Mouse (Mus musculus) neural tube, embryonic 14.5 days (tissue): ENCODE measurements around the gene Otog. TPM values are rescaled to one million over a fixed set of nuclear protein-coding genes. Genes with fewer than 3 reads are reported as not detected.

Experiments
- ATAC-seq: fragments of 200-750 bp; cut with Nextera tagmentation; 2 replicates; pipeline ENCODE4 v1.8.0; 2017; ENCODE audit warnings: low read depth, mild to moderate bottlenecking, moderate TSS enrichment, moderate library complexity
- H3K27ac ChIP-seq: fragments of 300-500 bp; sonication (generic); 2 replicates; pipeline ENCODE4 v1.5.1; 2014; ENCODE audit warnings: low read depth, mild to moderate bottlenecking, control low read depth, low read length, moderate library complexity, mixed read lengths
- H3K27me3 ChIP-seq: fragments of 300-500 bp; sonication (generic); 2 replicates; pipeline ENCODE4 v1.6.1; 2014; ENCODE audit warnings: low read length; ENCODE audit not compliant: control insufficient read depth, insufficient read depth
- H3K36me3 ChIP-seq: fragments of 300-500 bp; sonication (generic); 2 replicates; pipeline ENCODE4 v1.6.1; 2014; ENCODE audit warnings: low read length, mixed read lengths; ENCODE audit not compliant: control insufficient read depth, insufficient read depth
- H3K4me1 ChIP-seq: fragments of 300-500 bp; sonication (generic); 2 replicates; pipeline ENCODE4 v1.6.1; 2014; ENCODE audit warnings: low read length; ENCODE audit not compliant: control insufficient read depth, insufficient read depth
- H3K4me2 ChIP-seq: fragments of 300-500 bp; sonication (generic); 2 replicates; pipeline ENCODE4 v1.6.1; 2014; ENCODE audit warnings: mild to moderate bottlenecking, low read depth, low read length, control low read depth
- H3K4me3 ChIP-seq: fragments of 300-500 bp; sonication (generic); 2 replicates; pipeline ENCODE4 v1.5.1; 2014; ENCODE audit warnings: low read depth, low read length, control low read depth, mixed read lengths
- H3K9ac ChIP-seq: fragments of 300-500 bp; sonication (generic); replicated peaks from 2 replicates; pipeline ENCODE4 v1.6.1; 2014; ENCODE audit warnings: low read depth, mild to moderate bottlenecking, control low read depth, low read length, mixed read lengths
- H3K9me3 ChIP-seq: fragments of 300-500 bp; sonication (generic); 2 replicates; pipeline ENCODE4 v1.6.1; 2016; ENCODE audit warnings: low read length; ENCODE audit not compliant: control insufficient read depth
- WGBS: fragments of 180-500 bp; shearing (Covaris S2); extraction: QIAGEN DNeasy Blood & Tissue Kit; methylation state at CpG from one replicate; pipeline ENCODE4 v1.1.7; 2014; 5-methylcytosine and 5-hydroxymethylcytosine counted together
- polyA plus RNA-seq: library from polyadenylated mRNA; unstranded; fragments of >200 nt; fragmentation: Nextera tagmentation; extraction: Ambion mirVana; gene quantifications from 2 replicates; pipeline ENCODE4 v1.2.1, GENCODE M21; 2014

Otog gene
- polyA plus RNA-seq: not detected in 2 replicates

DNA sequence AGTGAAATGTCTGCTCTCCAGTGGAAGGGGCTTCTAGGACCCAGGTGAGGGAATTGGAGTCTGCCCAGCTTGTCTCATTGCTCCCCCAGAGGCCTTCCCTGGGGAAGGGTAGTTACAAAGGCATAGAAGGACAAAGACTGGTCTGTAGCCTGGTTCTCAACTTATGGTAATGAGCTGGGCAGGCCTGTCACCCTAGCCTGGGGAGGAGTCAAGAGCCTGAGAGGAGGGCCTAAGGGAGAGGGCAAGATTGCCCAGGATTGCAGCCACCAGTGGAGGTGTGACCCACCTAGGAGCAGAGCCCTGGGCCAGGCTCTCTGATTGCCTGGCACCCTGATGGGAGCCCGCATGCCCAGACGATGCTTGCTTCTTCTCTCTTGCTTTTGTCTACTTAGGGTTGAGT, at the start of gene Otog:
Gene Otog, plus strand, starts transcription at position 292 of the 400 bp plus-strand sequence.
- Histone ChIP-seq H3K9ac (no peak within 1 kb of the TSS), H3K27ac (no peak within 1 kb of the TSS), H3K4me1 (no peaks in the 10 kb centered on the region), H3K4me3 (no peak within 1 kb of the TSS), H3K27me3 (no peaks in the 10 kb centered on the region), H3K36me3 (no peaks in the 10 kb centered on the region), H3K4me2 (no peak within 1 kb of the TSS), H3K9me3 (no peaks in the 10 kb centered on the region)
- no peak for ATAC-seq
- 20% methylated on average over 2 of the region's 2 CpGs for WGBS

DNA sequence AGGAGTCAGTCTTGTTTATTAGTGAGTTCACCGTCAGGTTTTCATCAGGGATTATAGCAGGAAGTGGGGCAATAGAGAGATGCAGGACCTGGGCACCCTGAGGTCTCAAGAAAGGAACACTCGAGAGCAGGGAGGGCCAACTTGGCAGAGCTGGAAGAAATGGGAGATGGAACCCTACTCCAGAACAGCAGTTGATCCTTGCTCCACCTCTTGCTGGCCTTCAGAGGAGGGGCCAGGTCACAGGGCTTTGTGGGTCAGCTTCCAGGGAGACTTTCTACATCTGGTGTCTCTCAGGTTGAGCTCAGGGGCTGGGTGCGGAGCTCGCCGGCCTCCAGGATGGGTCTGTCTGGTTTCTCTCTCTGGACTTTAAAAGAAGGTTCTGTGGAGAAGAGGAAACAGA, 45.4 kb upstream of the Otog start:
- 82% methylated on average over 5 of the region's 5 CpGs for WGBS
- Histone ChIP-seq H3K9ac (no peak overlapping the region), H3K4me1 (no peaks in the 10 kb centered on the region), H3K27ac (no peak overlapping the region), H3K9me3 (no peaks in the 10 kb centered on the region), H3K4me3 (no peak overlapping the region), H3K27me3 (no peaks in the 10 kb centered on the region), H3K4me2 (no peak overlapping the region), H3K36me3 (no peaks in the 10 kb centered on the region)
- no peak for ATAC-seq

DNA sequence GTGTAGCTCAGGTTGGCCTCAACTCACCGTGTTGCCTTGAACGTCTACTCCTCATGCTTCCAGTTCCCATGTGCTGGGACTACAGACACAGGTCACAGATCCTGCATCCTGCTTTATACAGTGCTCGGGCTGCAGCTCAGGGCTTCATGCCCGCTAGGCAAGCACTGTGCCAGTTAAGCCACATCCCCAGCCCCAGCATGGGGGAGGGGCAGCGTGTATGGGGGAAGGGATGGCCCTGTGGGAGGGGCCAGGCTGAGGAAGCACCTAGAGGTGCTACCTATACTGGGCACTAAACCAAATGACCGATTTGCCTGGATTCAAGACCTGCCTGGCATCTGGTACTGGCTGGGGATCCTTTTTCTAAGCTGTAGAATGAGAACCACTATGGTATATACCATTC, 40.8 kb upstream of the Otog start:
- Histone ChIP-seq H3K9me3 (no peaks in the 10 kb centered on the region), H3K27ac (no peak overlapping the region), H3K9ac (no peak overlapping the region), H3K4me2 (no peak overlapping the region), H3K4me1 (no peaks in the 10 kb centered on the region), H3K4me3 (no peak overlapping the region), H3K36me3 (no peaks in the 10 kb centered on the region), H3K27me3 (no peaks in the 10 kb centered on the region)
- no peak for ATAC-seq
- WGBS: 66% methylated on average over 6 of the region's 6 CpGs

DNA sequence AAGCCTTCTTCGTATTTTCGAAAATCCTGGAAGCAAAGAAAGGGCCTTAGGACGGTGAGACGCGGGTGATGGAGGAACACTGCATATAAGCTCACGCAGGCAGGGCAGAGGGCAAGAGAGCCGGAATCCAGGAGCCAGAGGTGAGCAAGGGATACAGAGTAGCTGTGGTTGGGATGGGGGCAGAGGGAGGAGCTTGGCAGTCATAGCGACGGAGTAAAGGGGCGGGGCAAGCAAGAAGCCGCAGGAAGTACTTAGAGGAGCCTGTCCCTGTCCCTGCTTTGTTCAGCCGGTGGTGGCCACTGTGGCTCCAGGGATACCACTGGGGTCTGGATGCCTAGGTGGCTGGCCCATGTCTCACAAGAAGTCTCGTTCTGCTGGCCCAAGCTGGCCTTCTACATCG, 39.1 kb upstream of the Otog start:
- Histone ChIP-seq H3K4me3 (no peak overlapping the region), H3K9ac (no peak overlapping the region), H3K9me3 (no peaks in the 10 kb centered on the region), H3K4me2 (no peak overlapping the region; the same call in 1 of the 2 replicates), H3K36me3 (no peaks in the 10 kb centered on the region), H3K27ac (no peak overlapping the region), H3K27me3 (no peaks in the 10 kb centered on the region), H3K4me1 (no peaks in the 10 kb centered on the region)
- 20% methylated on average over 14 of the region's 14 CpGs for WGBS
- ATAC-seq: peak; percentile 53; the same call in 1 of the 2 replicates

DNA sequence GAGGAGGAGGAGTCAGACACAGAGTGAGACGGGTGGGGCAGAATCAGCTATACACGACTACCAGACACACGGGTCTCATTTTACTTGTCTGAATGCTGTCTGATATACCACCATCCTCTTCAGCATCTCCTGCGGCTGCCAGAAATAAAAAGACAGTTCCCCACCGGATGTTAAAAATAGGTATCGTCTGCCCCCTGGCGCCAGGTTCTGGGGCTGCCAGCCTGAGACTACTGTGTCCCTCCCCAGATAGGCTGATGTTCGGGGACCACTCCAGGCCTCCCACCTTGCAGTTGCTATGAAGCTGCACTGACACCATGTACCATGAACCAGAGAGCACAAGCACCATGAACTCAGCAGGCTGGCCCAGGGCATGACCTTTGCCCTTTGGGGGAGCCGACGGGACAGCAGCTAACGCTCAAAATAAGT, 36.7 kb upstream of the Otog start:
- H3K4me3 ChIP-seq: no peak overlapping the region
- no peak overlapping the region for H3K9ac ChIP-seq
- WGBS: 52% methylated on average over 11 of the region's 11 CpGs
- H3K4me1 ChIP-seq: no peaks in the 10 kb centered on the region
- no peaks in the 10 kb centered on the region for H3K36me3 ChIP-seq
- no peak overlapping the region for H3K27ac ChIP-seq
- ATAC-seq: peak; percentile 45; the same call in 1 of the 2 replicates
- no peaks in the 10 kb centered on the region for H3K9me3 ChIP-seq
- no peaks in the 10 kb centered on the region for H3K27me3 ChIP-seq
- no peak overlapping the region for H3K4me2 ChIP-seq

DNA sequence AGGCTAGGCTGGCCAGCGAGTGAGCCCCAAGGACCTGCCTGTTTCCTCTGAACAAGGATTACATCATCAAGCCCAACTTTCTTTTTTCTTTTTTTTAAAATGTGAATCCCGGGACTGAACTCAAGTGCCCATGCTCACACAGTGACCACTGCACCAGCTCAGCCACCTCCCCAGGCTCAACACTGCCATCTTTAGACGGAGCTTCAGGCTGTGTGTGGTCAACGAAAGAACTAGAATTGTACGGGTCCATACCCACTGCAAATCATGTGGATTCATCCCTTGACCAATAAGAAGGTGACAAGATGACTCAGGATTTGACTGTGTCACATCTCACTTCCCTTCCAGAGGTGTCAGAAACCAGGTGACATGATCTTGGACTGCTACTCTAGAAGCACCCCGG, 36.0 kb upstream of the Otog start:
- Histone ChIP-seq H3K27me3 (no peaks in the 10 kb centered on the region), H3K9ac (no peak overlapping the region), H3K27ac (no peak overlapping the region), H3K36me3 (no peaks in the 10 kb centered on the region), H3K4me1 (no peaks in the 10 kb centered on the region), H3K9me3 (no peaks in the 10 kb centered on the region), H3K4me2 (no peak overlapping the region), H3K4me3 (no peak overlapping the region)
- ATAC-seq: no peak
- 80% methylated on average over 6 of the region's 6 CpGs for WGBS

DNA sequence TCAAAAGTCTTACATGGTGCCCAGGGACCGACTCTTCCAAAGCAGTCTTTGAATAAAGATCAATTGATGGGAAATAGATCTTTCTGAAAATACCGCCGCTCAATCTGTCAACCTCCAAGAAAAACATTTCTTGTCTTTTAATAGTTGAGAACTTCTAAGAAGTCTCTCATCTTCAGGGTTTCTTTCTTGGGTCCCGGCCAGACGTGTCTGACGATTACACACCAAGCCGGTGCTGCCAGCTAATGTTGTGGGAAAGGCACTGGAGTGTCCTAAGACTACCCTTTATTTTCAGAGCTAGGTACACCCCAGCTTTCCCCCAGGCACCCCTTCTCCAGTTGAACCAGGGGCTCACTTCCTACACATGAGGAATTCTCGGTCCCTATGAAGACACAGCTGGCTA, 32.7 kb upstream of the Otog start:
- Histone ChIP-seq H3K4me2 (no peak overlapping the region), H3K36me3 (no peaks in the 10 kb centered on the region), H3K27ac (no peak overlapping the region), H3K4me1 (no peaks in the 10 kb centered on the region), H3K4me3 (no peak overlapping the region), H3K9ac (no peak overlapping the region), H3K9me3 (no peaks in the 10 kb centered on the region), H3K27me3 (no peaks in the 10 kb centered on the region)
- no peak for ATAC-seq
- 93% methylated on average over 8 of the region's 8 CpGs for WGBS

DNA sequence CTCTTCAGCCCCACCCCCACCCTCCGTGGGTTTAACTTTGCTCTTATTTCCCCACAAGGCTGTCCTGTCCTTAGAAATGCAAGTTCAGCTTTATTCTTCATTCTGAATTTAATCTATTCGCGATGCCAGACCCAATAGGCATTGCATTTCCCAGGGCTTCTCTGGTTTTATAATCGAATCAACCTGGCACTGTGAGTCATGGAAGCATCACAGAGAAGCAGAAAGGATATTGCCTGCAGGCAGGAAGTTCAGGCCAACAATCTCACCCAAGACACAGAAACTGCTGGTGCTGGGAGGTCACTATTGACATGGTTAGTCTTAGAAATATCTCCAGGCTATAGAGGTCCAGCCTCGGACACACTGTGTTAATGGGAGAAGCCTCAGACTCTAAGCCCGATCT, 30.5 kb upstream of the Otog start:
- Histone ChIP-seq H3K4me1 (no peaks in the 10 kb centered on the region), H3K36me3 (no peaks in the 10 kb centered on the region), H3K9ac (no peak overlapping the region), H3K4me2 (no peak overlapping the region), H3K4me3 (no peak overlapping the region), H3K9me3 (no peaks in the 10 kb centered on the region), H3K27me3 (no peaks in the 10 kb centered on the region), H3K27ac (no peak overlapping the region)
- ATAC-seq: no peak
- 88% methylated on average over 6 of the region's 6 CpGs for WGBS

DNA sequence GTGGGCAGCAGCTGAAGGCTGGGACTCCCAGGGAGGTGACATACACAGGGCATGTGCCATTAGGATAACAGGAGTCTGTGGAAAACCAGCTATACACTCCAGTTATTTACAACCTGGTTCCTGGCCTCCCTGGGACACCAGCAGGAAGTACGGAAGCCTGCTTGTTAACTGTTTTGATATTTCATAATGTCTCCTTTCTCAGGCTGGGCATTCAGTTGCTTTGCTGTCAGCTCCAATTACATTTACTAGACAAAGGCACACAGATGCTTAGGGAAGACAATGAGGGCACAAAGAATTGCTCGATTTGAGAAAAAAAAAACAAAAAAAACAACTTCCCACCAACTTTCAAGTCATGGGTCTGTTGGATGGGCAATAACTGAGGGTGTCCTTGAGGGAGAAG, 24.3 kb upstream of the Otog start:
- 64% methylated on average over 2 of the region's 2 CpGs for WGBS
- Histone ChIP-seq H3K9me3 (no peaks in the 10 kb centered on the region), H3K9ac (no peak overlapping the region), H3K4me1 (no peaks in the 10 kb centered on the region), H3K4me2 (no peak overlapping the region), H3K27me3 (no peaks in the 10 kb centered on the region), H3K36me3 (no peaks in the 10 kb centered on the region), H3K27ac (no peak overlapping the region), H3K4me3 (no peak overlapping the region)
- ATAC-seq: no peak

DNA sequence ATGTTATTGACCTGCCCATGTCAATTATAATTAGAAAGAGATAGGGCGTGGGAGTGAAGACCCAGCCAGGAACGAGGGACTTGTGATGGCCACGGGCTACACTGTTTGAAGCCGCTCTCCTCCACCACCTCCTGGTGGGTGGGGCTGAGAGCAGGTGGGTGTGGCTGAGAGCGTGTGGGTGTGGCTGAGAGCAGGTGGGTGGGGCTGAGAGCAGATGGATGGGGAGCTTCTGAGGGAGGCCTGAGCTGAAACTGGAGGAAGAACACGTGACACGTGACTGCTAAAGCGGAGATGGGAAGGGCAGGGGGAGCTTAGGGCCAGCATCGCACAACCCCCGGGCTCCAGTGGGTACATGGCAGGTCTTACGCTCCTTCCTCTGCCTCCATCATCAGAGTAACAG, 22.4 kb upstream of the Otog start:
- Histone ChIP-seq H3K9ac (no peak overlapping the region), H3K4me2 (no peak overlapping the region), H3K27me3 (no peaks in the 10 kb centered on the region), H3K4me3 (no peak overlapping the region), H3K4me1 (no peaks in the 10 kb centered on the region), H3K27ac (no peak overlapping the region), H3K36me3 (no peaks in the 10 kb centered on the region), H3K9me3 (no peaks in the 10 kb centered on the region)
- ATAC-seq: peak; percentile 41; the same call in 1 of the 2 replicates
- WGBS: 12% methylated on average over 11 of the region's 11 CpGs
